Mouse (Mus musculus): ENCODE measurements at regions not wholly inside any gene's neighbourhood (a gene's known extent, or its start where the extent isn't known, plus 50 kb on each side); places are given as distances from the start of the nearest gene placed in this dataset.

GRCm38 (mm10) chr3:119892533-119893164, 108.4 kb upstream of the Ptbp2 start:
- no peak for DNase-seq (ENCODE audit: low spot score in 2 of 2)

GRCm38 (mm10) chr3:119890911-119891310, 106.6 kb upstream of the Ptbp2 start:
- peak in 1 of 2 experiments; percentile 2 for DNase-seq (ENCODE audit: low spot score in 2 of 2)

DNA sequence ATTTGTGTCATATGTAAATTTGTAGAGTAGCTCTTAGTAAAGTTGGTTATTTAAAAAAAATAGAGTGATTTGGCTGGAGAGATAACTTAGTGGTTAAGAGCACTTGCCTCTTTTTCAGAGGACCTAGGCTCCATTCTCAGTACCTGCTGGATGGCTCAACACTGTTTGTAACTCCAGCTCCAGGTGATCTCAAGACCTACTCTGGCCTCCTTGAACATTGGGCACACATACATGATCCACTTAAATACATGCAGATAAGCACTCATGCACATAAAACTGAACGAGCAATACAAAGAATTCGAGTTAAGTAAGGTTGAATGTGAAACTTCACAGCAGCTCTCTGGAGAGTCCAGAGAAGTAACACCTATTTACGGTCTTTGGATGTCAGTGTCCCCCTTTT, 104.2 kb upstream of the Ptbp2 start:
- DNase-seq (ENCODE audit: low spot score in 2 of 2): no peak

GRCm38 (mm10) chr3:119876395-119876794, 92.1 kb upstream of the Ptbp2 start:
- no peak for DNase-seq (ENCODE audit: low spot score in 2 of 2)

DNA sequence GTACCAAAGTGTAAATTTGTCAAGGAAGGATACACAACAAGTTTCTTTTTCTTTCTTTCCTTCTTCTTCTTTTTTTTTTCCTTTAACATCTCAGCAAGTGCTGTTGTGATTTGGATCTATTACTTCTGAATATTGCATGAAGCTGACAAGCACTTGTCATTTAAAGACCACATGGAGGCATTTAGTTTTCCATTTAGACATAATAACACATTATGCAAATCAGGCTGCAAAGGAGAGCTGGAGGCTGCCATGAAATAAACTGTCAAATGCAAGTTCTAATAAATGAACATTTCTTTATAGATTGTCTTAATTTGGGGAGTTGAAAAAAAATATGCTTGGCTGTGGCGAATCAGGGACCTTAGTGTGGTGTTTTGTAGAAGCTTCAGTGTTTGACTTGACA, 90.8 kb upstream of the Ptbp2 start:
- no peak for DNase-seq (ENCODE audit: low spot score in 2 of 2)

- DNase-seq (ENCODE audit: low spot score in 2 of 2): no peak
Observed at GRCm38 (mm10) chr3:119862194-119862957, 78.1 kb upstream of the Ptbp2 start.
